8 mouse cellular contexts compared by ENCODE assay signal in the genomic region with DNA sequence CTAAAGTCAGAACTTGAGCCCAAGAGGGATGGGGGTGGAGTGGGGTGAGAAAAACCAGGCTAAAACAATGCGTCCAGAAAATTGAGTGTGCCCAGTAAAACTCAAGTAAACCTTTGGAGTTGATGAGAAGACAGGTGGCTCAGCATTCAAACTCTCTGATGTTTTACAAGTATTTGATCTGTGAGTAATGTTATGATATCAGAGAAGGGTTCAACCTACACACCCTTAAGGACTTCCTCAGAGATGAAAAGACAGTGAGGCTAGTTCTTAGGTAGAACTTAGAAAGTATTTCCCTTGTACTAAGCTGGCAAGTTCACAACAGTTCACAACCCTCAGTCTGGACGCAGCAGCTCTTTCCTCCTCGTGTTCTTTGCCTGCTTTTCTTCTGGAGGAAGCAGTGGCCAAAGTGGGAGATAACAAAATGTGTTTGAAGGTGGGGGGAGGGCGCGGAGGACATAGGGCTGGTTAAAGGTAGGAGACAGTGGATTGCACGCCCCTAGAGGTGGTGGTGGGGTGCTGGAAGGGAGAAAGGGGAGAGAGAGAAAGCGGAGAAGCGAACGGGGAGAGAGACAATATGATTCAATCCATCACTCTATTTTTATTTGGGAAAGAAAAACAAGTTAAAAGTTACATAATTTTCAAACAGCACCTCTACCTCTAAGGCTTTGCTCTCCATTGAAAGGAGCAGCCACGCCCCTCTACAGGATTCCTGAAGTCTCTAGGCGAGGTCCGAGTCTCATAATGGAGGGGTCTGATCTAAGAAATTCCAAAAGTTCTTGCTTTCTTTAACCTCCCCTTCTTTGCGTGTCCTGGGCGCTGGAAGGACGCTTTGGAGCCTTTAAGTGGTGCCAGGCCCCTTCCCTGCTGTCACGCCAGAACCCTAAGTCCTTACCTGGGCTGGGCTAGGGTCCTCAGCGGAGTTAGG. TPM values are rescaled to one million over a fixed set of nuclear protein-coding genes. Genes with fewer than 3 reads are reported as not detected.
DNase-seq lines count a peak whose midpoint lies in the region; ATAC-seq and TF ChIP-seq lines count a peak whose summit lies in the region.
"Had no signal": no experiment of that assay in that cellular context is flagged by ENCODE, and none has a peak within 500 bp of the region (broad histone marks: within the 10 kb centered on the region; RNA-seq: fewer than 3 reads in every experiment).

No protein-coding gene starts in this region.

- peak overlapping the region; percentile 32 for H3K4me3 ChIP-seq in lung, postnatal 0 days (ENCODE audit: low read depth, low read length)
- peak overlapping the region; percentile 26 for H3K4me3 ChIP-seq in forebrain, embryonic 12.5 days (replicated peaks)
- H3K4me3 ChIP-seq in limb, embryonic 14.5 days (replicated peaks; ENCODE audit: low read length), result peak overlapping the region; percentile 34
- peak overlapping the region; percentile 32 for H3K4me3 ChIP-seq in stomach, embryonic 14.5 days (ENCODE audit: low read depth, low read length)
- H3K4me3 ChIP-seq: myocyte had no signal

- no peaks in the 10 kb centered on the region for H3K27me3 ChIP-seq in lung, postnatal 0 days (replicated peaks; ENCODE audit: insufficient read depth, low read length)
- H3K27me3 ChIP-seq in forebrain, embryonic 12.5 days, result peaks cover 20% of the 10 kb centered on the region
- H3K27me3 ChIP-seq in limb, embryonic 14.5 days (ENCODE audit: control insufficient read depth, insufficient read depth, low read length), result peaks cover 8% of the 10 kb centered on the region; the same call in 1 of the 2 replicates
- H3K27me3 ChIP-seq in stomach, embryonic 14.5 days (ENCODE audit: control insufficient read depth, insufficient read depth, low read length), result no peaks in the 10 kb centered on the region

- H3K4me1 ChIP-seq in lung, postnatal 0 days (ENCODE audit: insufficient read depth, low read depth, low read length), result peaks cover 5% of the 10 kb centered on the region; the same call in 1 of the 2 replicates
- H3K4me1 ChIP-seq in forebrain, embryonic 12.5 days, result peaks cover 8% of the 10 kb centered on the region
- H3K4me1 ChIP-seq in limb, embryonic 14.5 days (ENCODE audit: control insufficient read depth, insufficient read depth, low read length), result peaks cover 3% of the 10 kb centered on the region; the same call in 1 of the 2 replicates
- no peaks in the 10 kb centered on the region; the same call in 1 of the 2 replicates for H3K4me1 ChIP-seq in stomach, embryonic 14.5 days (ENCODE audit: control insufficient read depth, insufficient read depth, low read length)

- 0 out of 2 replicates have a peak overlapping the region, but pooled peaks have one; percentile 12 for H3K9ac ChIP-seq in lung, postnatal 0 days (replicated peaks; ENCODE audit: low read depth)
- H3K9ac ChIP-seq in forebrain, embryonic 12.5 days, result no peak overlapping the region
- H3K9ac ChIP-seq in limb, embryonic 14.5 days (ENCODE audit: low read depth, low read length, severe bottlenecking), result peak overlapping the region; percentile 38; the same call in 1 of the 2 replicates
- H3K9ac ChIP-seq in stomach, embryonic 14.5 days (replicated peaks; ENCODE audit: low read depth, low read length), result no peak overlapping the region

- no peak for DNase-seq in lung, postnatal 0 days (ENCODE audit: low spot score)
- DNase-seq in lung, adult 18-20 months, result no peak
- DNase-seq in limb, embryonic 14.5 days (ENCODE audit: low spot score), result no peak
- DNase-seq in adipocyte (ENCODE audit: low spot score), result no peak
- no peak for DNase-seq in ovary, postnatal 36 days (ENCODE audit: low spot score)

- H3K36me3 ChIP-seq in lung, postnatal 0 days (ENCODE audit: insufficient read depth, low read length), result no peaks in the 10 kb centered on the region
- H3K36me3 ChIP-seq in forebrain, embryonic 12.5 days (replicated peaks), result no peaks in the 10 kb centered on the region
- H3K36me3 ChIP-seq in limb, embryonic 14.5 days (ENCODE audit: control insufficient read depth, insufficient read depth, low read length), result no peaks in the 10 kb centered on the region
- no peaks in the 10 kb centered on the region for H3K36me3 ChIP-seq in stomach, embryonic 14.5 days (ENCODE audit: control insufficient read depth, insufficient read depth, low read length)

- ATAC-seq in lung, postnatal 0 days, result peak; percentile 27
- no peak for ATAC-seq in forebrain, embryonic 12.5 days (ENCODE audit: low FRiP score)
- no peak; the same call in 1 of the 2 replicates for ATAC-seq in limb, embryonic 14.5 days (ENCODE audit: low FRiP score, low read depth)
- ATAC-seq in stomach, embryonic 14.5 days (ENCODE audit: insufficient number of reproducible peaks, insufficient read depth, low FRiP score, low read depth), result peak; percentile 50

- H3K27ac ChIP-seq in lung, postnatal 0 days (ENCODE audit: low read length), result no peak overlapping the region
- no peak overlapping the region for H3K27ac ChIP-seq in forebrain, embryonic 12.5 days
- no peak overlapping the region for H3K27ac ChIP-seq in limb, embryonic 14.5 days (replicated peaks; ENCODE audit: low read depth, low read length)
- H3K27ac ChIP-seq in stomach, embryonic 14.5 days (ENCODE audit: low read length), result 0 out of 2 replicates have a peak overlapping the region, but pooled peaks have one; percentile 15

- WGBS in lung, postnatal 0 days, result 18% methylated on average over 17 of the region's 17 CpGs
- WGBS in forebrain, embryonic 12.5 days, result 19% methylated on average over 17 of the region's 17 CpGs
- WGBS in limb, embryonic 14.5 days, result 13% methylated on average over 17 of the region's 17 CpGs
- 8% methylated on average over 17 of the region's 17 CpGs for WGBS in stomach, embryonic 14.5 days

- TF ChIP-seq EP300 in lung, postnatal 0 days (IDR thresholded peaks at IDR 0.05), result no peak

- H3K4me2 ChIP-seq in lung, postnatal 0 days (replicated peaks; ENCODE audit: low read depth, low read length), result peak overlapping the region; percentile 63
- H3K4me2 ChIP-seq in forebrain, embryonic 12.5 days, result peak overlapping the region; percentile 53
- H3K4me2 ChIP-seq in limb, embryonic 14.5 days (replicated peaks; ENCODE audit: low read depth, low read length, severe bottlenecking), result peak overlapping the region; percentile 57
- peak overlapping the region; percentile 67 for H3K4me2 ChIP-seq in stomach, embryonic 14.5 days (replicated peaks; ENCODE audit: low read depth, low read length)

- H3K9me3 ChIP-seq in lung, postnatal 0 days (ENCODE audit: low read length), result no peaks in the 10 kb centered on the region
- H3K9me3 ChIP-seq in forebrain, embryonic 12.5 days, result no peaks in the 10 kb centered on the region
- no peaks in the 10 kb centered on the region for H3K9me3 ChIP-seq in limb, embryonic 14.5 days (ENCODE audit: control insufficient read depth, low read length)
- no peaks in the 10 kb centered on the region for H3K9me3 ChIP-seq in stomach, embryonic 14.5 days (ENCODE audit: control insufficient read depth, low read depth, low read length)

- no peak for TF ChIP-seq POLR2A in limb, embryonic 14.5 days (IDR thresholded peaks at IDR 0.05; ENCODE audit: borderline replicate concordance, extremely low read depth, insufficient read depth, insufficient read length)

- TF ChIP-seq CTCF in lung, postnatal 0 days (IDR thresholded peaks at IDR 0.05), result peak; percentile 17; the same call in 1 of the 2 replicates

RNA-seq across cellular contexts. Expression of gene BC016579, which starts 0.6 kb away (rescaled TPM):
- 0.30 and 0.31 TPM in 2 replicates for polyA plus RNA-seq in lung, postnatal 0 days (2015; fragmentation: Nextera tagmentation; extraction: Ambion mirVana)
- polyA plus RNA-seq in forebrain, embryonic 12.5 days (2016; fragmentation: Nextera tagmentation; extraction: Ambion mirVana), result 0.11 and 0.18 TPM in 2 replicates
- 0.09 and 0.14 TPM in 2 replicates for polyA plus RNA-seq in limb, embryonic 14.5 days (2012; rRNA removed)
- 0.08 TPM in 1 of 2 replicates, not detected in the other for polyA plus RNA-seq in limb, embryonic 14.5 days (2014; fragmentation: Nextera tagmentation; extraction: Ambion mirVana)
- polyA plus RNA-seq in stomach, embryonic 14.5 days (2014; fragmentation: Nextera tagmentation; extraction: Ambion mirVana), result 1.8 and 2.7 TPM in 2 replicates
- polyA plus RNA-seq: myocyte had no signal

RNA-seq across cellular contexts. Expression of gene Tmprss7, which starts 40.2 kb away (rescaled TPM):
- polyA plus RNA-seq in lung, postnatal 0 days (2015; fragmentation: Nextera tagmentation; extraction: Ambion mirVana), result 0.10 and 0.13 TPM in 2 replicates
- 0.23 and 0.32 TPM in 2 replicates for polyA plus RNA-seq in forebrain, embryonic 12.5 days (2016; fragmentation: Nextera tagmentation; extraction: Ambion mirVana)
- 0.35 and 0.49 TPM in 2 replicates for polyA plus RNA-seq in limb, embryonic 14.5 days (2012; rRNA removed)
- 0.11 TPM in 1 of 2 replicates, not detected in the other for polyA plus RNA-seq in limb, embryonic 14.5 days (2014; fragmentation: Nextera tagmentation; extraction: Ambion mirVana)
- 0.21 TPM in 1 of 2 replicates, not detected in the other for polyA plus RNA-seq in stomach, embryonic 14.5 days (2014; fragmentation: Nextera tagmentation; extraction: Ambion mirVana)
- polyA plus RNA-seq: myocyte had no signal

RNA-seq across cellular contexts. Expression of gene Gcsam, which starts 43.1 kb away (rescaled TPM):
- polyA plus RNA-seq in lung, postnatal 0 days (2015; fragmentation: Nextera tagmentation; extraction: Ambion mirVana), result 0.10 and 0.26 TPM in 2 replicates
- not detected in 2 replicates for polyA plus RNA-seq in forebrain, embryonic 12.5 days (2016; fragmentation: Nextera tagmentation; extraction: Ambion mirVana)
- 0.50 and 0.68 TPM in 2 replicates for polyA plus RNA-seq in limb, embryonic 14.5 days (2012; rRNA removed)
- 1.6 and 1.9 TPM in 2 replicates for polyA plus RNA-seq in limb, embryonic 14.5 days (2014; fragmentation: Nextera tagmentation; extraction: Ambion mirVana)
- 0.07 and 0.18 TPM in 2 replicates for polyA plus RNA-seq in stomach, embryonic 14.5 days (2014; fragmentation: Nextera tagmentation; extraction: Ambion mirVana)
- polyA plus RNA-seq: myocyte had no signal

Comparison
In these comparisons a context has a peak if more than half of its experiments do, and no peak if none do; other contexts are left out.
1. ATAC-seq: peak in lung, postnatal 0 days (single experiment) and stomach, embryonic 14.5 days (single experiment); none in forebrain, embryonic 12.5 days (single experiment) and limb, embryonic 14.5 days (single experiment).
2. H3K9ac ChIP-seq: peak in lung, postnatal 0 days (single experiment) and limb, embryonic 14.5 days (single experiment); none in forebrain, embryonic 12.5 days (single experiment) and stomach, embryonic 14.5 days (single experiment).
3. Peak in every context shown above with its lines, with median percentiles within 50 percentile points of each other: H3K4me2 ChIP-seq and H3K4me3 ChIP-seq.